Mouse (Mus musculus): ENCODE data around the gene Chrnb1. TPM values are rescaled to one million over a fixed set of nuclear protein-coding genes. Genes with fewer than 3 reads are reported as not detected.

Gene Chrnb1
- 1 to 10 TPM in 3 of 4 experiments, under 1 TPM in 1; 0.49 to 2.2 (median 1.1) TPM for total RNA-seq (2022)

DNA sequence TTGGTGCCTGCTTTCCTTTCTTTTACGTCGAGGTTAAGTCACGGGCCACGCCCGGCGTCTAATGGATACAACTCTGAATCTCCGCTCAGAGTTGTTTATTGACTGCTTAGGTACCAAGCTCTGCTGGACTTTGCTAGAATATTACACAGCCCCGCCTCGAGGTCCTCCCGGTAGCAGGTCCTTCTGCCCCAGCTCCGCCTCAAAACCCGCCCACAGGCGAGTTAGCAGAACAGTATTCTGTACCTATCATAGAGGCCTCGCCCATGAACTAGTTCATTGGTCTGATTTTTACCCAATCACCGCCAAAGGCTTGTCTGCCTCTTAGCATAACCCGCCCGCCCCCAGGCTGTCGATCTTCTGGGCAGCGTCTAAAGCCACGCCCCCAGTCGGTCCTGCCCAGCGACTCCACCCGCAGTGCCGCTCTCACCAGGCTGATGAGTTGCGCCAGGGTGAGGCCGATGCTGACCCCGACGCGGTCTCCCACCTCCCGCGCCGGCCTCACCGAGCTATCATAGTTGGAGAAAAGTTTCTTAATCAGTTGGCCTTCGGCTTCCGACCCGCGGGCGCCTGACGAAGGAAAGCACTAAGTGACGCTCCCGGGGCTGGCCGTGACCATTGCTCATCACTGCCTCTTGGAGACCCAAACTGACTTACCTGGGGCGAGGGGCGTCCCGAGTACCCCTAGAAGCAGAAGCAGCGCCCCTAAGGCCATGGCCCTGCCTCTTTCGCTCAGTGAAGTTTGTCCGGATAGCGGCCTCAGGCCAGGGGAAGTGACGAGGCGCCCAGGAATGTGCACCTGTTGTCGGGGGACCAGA, at the start of gene Chrnb1:
Gene Chrnb1, minus strand, starts transcription at position 776 of the 815 bp plus-strand sequence.
- DNase-seq (ENCODE audit: low spot score in 2 of 2) = peak; percentile 88 to 93

DNA sequence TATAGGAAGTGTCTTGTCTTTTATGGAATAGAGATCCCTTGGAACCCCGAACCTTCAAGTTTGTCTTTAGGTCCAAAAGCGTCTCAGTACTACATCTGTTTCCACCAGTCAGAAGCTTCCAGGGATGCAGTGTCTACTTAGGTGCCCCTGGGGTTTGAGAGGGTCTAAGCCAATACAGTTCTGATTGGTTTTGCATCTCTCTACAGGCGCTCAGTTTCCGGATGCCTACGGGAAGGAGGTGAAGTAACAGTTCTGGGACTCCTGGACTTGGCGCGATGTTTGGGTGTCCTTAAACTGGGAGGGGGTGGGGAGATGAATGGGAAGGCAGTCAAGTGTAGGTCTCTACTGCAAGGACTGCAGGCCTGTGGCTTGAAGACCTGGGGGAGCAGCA, 43.0 kb upstream of the Chrnb1 start:
- no peak for DNase-seq (ENCODE audit: low spot score in 2 of 2)

DNA sequence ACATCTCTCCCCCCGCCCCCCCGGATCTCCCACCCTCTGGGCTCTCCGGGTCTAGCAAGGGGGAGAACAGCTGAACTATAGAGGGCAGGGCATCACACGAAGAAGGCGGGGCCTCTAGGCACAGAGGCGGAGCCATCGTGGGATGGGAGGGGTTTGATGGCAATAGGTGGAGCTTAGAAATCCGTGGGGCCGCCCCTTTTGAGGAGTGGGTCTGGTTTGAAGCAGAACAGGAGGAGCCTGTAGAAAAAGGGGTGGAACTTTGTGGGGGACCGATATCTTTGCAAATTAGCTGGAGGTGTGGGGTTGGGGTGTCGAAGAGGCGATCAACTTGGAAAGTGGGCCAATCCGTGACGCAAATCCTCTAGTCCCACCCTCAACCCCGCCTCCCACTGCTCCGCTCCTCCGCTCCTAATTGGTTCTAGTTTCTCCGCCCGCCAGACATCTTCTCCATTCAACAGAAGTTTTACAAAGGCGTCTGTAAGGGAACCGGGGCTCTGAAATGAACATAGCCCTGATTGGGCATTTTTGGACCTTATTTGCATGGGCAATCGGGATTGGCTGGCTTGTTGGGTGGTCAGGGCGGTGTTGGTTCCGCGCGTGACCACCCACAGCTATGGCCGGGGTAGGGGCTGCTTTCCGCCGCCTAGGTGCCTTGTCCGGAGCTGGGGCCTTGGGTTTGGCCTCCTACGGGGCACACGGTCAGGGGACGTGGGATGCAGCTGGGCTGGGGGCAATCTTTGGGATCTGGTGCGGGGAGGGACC, 42.4 kb upstream of the Chrnb1 start, which contains the start of gene Tmem256:
Gene Tmem256, plus strand, starts transcription at position 563 of the 762 bp plus-strand sequence.
- DNase-seq (ENCODE audit: low spot score in 2 of 2) = peak; percentile 97 to 99

DNA sequence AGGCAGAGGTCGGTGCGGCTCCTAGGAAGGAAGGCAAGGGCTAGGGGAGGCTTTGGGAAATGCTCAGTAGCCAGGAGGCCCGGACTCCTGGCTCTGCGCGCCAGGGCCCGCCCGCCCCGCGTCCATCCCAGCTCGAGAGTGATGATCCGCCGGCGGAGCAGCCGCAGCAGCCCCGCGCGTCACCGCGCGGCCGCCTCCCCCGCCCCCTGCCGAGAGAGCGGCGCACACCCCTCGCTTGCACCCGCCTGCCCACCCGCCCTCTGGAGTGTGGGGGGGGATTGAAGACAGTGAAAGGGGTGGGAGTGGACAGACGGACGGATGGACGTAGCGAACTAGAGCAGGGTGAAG, 41.8 kb upstream of the Chrnb1 start, which contains the start of gene Nlgn2:
Gene Nlgn2, minus strand, starts transcription at position 181 of the 348 bp plus-strand sequence.
- DNase-seq (ENCODE audit: low spot score in 2 of 2) = no peak

DNA sequence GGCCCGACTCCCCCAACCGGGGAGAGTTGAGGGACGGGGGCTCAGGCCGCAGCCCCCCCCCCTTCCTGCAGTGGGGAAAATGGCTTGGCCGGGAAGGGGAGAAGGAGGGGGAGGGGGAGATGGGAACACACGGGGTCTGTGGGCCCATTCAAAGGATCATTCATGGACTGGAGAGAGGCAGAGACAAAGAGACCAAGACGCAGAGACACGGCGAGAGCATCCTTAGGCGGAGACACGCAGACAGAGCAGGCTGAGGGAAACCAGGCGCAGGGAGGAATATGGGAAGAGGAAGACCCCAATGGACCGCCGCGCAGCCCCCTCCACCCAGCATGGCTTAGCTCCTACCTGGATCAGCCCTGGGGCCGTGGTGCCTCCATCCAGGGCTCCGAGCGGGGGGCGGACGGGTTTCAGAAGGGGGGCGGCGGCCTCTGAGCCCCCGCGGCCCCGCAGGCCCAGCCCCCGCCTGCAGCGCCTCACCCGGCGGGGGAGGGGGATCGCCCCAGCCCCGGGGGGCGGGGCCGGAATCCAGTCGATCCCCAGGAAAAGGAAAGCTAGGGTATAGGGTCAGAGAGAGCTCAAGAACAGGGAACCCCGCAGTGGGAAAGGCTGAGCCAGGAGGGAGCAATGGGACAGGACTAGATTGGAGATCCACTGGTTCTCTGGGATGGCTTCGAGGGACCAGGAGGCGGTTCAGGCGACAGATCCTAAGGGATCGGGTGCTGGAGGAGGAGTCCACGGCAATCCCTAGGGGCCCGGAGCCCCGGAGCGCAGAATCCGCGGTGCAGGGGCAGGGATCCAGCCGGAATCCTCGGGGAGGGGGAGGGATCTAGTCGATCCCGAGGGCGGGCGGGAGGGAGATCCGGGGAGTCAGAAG, 41.2 kb upstream of the Chrnb1 start:
- DNase-seq (ENCODE audit: low spot score in 2 of 2) = peak; percentile 31 to 37

DNA sequence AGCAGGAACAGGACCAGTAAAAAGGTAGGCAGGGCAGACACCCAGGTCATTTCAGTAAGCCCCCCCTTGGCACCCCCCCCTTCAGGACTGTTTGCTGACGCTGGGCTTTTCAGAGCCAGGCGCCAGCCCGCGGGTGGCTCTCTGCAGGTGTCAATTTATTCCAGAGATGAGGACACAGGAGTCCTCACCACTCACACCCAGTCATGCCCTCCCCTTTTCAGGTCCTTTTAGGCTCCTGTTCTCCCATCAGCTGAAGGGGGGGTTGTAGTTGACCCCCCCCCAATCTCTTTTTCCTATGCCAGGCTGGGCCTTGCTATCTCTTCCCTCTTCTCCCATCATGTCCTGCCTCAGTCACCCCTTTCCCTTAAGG, 40.2 kb upstream of the Chrnb1 start:
- no peak for DNase-seq (ENCODE audit: low spot score in 2 of 2)

DNA sequence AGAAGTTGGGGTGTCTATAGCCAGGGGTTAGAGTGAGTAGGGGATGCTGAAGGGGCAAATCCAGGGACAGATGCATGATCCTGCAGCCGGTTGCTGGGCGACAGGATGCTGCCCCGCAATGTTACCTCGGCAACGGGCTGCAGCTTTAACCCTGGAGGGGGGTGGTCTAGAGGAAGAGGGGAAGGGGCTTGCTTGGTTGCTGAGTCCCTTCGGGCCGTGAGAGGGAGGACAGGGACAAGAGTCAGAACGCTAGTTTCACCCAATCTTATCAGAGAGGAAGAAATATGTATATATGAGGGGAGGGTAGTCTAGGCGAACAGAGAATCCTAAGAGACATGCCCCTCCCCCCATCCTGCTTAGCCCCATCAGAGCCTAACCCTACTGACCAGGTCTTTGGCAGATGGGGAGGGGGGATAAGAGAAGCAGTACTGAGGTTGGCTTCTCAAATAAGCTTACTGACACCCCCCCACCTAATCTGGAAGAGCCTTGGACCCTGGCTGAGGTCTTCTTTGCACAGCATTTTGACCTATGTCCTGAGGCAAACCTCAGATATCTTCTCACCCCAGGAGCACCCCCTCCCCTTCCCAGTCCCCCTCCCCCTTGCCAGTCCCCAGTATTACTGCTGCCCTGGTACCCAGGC, 39.7 kb upstream of the Chrnb1 start:
- DNase-seq (ENCODE audit: low spot score in 2 of 2) = no peak

DNA sequence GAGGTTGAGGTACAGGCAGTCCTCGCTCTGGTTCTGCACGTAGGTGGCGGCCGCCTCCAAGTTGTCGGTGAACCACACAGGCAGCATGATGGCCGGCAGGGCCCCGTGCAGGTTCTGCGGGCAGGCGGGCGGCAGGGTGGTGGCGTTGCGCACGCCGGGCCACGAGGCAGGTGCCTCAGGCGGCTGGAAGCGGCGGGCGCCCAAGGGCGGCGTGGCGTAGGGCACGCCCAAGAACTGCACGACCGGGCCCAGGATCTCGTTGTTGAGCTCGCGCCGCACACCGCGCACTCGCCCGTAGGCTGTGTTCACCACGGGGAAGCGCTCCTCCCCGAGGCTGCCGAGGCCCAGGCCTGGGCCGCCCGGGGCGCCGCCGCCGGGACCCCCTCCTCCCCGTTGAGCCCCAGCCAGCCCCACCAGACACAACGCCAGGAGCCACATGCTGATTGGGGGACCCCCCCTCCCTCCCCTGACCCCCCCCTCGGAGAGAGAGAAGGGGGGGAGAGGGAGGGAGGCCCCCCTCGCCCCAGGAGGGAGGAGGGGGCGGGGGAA, 38.3 kb upstream of the Chrnb1 start:
- DNase-seq (ENCODE audit: low spot score in 2 of 2) = no peak

DNA sequence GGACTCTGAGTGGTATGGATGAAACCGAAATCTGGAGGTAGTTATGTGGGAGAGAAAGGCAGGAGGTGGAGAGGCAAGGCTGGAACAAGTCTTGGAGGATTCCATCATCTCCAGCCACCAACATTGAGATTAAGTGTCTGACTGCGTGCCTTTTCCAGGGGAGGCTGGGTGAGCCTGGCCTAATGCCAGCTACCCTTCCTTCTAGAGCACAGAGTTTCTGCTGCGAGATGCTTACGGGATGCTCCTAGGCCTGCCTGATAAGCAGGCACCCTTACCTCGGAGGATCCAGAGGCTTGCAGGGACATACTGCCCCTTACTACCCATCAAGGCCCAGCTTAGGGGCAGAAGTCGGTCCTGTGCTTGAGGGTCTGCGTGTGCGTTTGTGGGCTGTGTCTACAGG, 37.8 kb upstream of the Chrnb1 start:
- no peak for DNase-seq (ENCODE audit: low spot score in 2 of 2)

DNA sequence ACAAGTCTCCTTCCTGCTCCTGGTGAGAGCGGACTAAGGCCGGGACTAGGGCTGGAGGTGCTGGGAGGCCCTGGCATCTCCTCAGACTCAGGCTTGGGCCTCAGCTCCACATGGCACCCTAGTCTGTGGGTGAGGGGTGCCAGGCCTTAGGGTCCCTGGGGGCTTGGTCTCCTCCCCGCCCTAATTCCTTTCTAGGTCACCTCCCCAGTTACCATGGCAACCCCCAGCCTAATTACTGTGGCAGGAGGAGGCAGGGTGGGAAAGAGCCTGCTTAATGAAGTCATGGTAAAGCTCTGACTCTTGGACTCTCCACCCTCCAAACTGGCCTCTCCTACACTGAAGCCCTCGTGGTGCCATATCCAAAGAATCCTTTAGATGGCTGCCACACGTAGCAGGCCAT, 33.1 kb upstream of the Chrnb1 start:
- no peak for DNase-seq (ENCODE audit: low spot score in 2 of 2)

DNA sequence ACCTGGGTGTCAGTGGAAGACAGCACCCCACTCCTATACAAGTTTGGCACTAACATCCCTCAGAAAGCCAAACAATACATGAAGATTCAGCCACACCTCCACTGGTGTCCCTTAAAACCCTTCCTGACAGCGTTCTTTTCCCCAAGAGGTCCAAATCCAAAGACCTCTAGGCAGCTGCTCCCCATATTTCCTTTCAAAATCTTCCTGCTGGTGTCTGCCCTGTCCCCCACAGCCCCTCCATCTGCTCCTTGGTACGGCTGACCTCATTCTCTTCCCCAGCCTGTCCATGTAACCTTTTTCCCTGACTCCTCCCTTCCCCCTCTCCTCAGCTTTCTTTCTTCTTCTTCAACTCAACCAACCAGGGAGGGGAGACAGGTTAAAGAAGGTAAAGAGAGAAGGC, 27.7 kb upstream of the Chrnb1 start:
- DNase-seq (ENCODE audit: low spot score in 2 of 2) = no peak

DNA sequence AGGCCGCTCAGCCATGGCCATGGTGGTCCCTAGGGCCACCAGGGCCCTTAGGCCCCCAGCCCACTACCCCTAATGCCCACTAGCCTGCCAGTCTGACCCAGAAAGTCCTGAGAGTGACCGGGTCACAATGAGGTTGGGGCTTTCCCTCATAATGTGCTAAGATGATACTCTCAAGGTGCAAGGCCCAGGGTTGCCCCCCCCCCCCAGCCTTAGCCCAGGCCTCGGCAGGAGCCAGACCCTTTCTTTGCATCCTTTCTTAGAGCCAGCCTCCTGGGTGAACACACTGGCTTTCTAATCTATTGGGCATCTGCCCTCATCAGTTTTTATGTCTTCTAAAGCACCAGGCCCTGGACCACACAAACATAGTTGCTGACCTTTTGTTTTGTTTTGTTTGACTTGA, 26.3 kb upstream of the Chrnb1 start, which contains the start of gene Spem1:
Gene Spem1, minus strand, starts transcription at position 101 of the 400 bp plus-strand sequence.
- no peak for DNase-seq (ENCODE audit: low spot score in 2 of 2)

DNA sequence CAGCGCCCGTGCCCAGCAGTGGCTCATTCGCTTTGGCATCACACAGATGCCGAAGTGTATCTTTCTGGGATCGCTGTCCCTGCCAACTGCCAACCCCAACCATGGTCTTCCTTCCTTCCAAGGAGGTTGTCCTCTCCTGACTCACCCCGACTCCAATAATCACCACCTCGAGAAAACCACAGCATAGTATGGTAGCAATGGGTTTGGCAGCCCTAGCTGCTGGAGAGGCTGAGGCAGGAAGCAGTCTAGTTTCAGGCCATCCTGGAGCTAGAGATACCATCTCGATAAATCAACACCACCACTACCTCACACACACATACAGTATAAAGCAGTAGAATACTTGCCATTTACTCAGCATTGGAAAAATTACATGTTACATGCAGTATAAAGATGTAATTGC, 23.1 kb upstream of the Chrnb1 start:
- DNase-seq (ENCODE audit: low spot score in 2 of 2) = no peak

DNA sequence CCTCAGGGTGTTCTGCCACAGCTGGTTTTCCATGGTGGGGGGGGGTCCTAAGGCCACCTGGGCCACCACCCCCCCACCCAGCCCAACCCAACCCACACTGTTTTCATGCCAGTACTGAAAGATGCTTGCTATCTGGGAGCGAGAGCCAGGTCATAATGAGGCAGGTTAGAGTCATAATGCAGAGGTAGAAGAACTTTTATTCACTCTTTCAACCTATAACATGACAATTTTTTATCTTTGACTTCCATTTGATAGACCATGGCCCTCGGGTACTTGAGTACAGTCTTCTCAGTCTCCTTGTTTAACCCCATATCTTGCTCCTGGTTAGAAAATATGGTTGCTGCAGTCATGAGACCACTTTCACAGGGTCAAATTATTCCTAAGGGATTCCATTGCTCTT, 22.6 kb upstream of the Chrnb1 start, which contains the start of gene Spem2:
Gene Spem2, minus strand, starts transcription at position 101 of the 400 bp plus-strand sequence.
- no peak for DNase-seq (ENCODE audit: low spot score in 2 of 2)

DNA sequence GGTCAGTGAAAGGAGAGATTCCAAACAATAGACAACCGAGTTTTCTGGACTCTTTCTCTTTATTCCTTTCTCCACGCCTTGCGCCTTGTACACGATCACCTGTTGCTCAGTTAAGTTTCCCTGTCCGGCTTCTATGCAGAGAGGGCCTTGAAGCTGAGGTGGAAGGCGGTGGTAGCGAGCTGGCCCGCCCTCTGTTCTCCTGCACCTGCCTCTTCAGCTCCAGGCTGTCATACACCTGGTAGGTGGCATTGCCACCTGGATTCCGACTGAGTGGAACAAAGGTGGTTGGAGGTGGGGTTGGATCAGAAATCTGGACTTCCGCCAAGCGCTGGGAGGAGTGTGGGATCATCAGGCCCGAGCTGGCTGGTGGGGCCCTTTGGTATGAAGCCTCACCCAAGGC, 20.8 kb upstream of the Chrnb1 start:
- no peak for DNase-seq (ENCODE audit: low spot score in 2 of 2)

DNA sequence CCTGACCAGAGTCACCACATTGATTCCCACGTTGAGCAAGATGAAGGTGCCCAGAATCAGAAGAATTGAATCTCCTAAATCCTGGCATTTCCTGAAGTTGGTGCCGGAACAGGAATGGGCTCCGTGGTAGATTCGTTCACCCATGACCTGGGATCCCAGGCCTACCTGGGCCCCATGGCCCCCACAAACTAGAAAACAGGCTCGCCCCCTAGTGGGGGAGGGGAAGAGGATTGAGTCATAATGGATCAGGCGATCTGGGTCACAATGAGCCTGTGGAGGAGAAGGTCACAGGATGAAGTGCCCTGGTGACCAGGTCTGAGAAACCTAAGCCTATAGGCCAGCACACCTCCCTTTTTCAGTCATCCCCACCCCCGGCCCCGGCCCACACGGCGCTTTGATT, 19.4 kb upstream of the Chrnb1 start, which contains the start of gene Gm39566:
Gene Gm39566, minus strand, starts transcription at position 144 of the 400 bp plus-strand sequence.
- no peak for DNase-seq (ENCODE audit: low spot score in 2 of 2)

DNA sequence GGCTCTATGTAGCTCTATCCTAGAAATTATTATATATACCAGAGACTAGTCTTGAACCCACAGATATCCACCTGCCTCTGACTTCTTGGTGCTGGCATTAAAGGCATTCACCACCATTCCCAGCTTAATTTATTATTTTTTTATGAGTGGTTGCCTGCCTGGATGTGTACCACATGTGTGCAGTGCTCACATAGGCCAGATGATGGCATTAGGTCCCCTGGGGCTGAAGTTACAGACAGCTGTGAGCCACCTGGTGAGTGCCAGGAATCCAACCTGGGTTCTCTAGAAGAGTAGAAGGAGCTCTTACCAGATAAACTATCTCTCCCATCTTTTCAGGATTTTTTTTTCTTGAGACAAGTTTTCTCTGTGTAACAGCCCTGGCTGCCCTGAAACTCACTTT, 14.5 kb upstream of the Chrnb1 start:
- no peak for DNase-seq (ENCODE audit: low spot score in 2 of 2)

DNA sequence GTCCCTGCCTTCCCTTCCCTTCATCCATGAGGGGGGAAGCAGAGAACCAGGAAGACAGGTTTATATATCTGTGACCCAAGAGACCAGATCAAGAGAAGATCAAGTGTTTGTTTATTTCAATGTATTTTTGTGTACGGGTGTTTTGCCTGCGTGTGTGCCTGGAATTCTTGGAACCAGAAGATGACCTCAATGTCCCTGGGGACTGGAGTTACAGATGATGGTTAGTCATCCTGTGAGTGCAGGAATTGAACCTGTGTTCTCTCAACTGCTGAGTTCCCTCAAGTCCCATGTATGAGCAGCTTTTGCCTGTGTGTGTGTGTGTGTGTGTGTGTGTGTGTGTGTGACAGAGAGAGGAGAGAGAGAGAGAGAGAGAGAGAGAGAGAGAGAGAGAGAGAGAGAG, 11.9 kb upstream of the Chrnb1 start:
- no peak for DNase-seq (ENCODE audit: low spot score in 2 of 2)

DNA sequence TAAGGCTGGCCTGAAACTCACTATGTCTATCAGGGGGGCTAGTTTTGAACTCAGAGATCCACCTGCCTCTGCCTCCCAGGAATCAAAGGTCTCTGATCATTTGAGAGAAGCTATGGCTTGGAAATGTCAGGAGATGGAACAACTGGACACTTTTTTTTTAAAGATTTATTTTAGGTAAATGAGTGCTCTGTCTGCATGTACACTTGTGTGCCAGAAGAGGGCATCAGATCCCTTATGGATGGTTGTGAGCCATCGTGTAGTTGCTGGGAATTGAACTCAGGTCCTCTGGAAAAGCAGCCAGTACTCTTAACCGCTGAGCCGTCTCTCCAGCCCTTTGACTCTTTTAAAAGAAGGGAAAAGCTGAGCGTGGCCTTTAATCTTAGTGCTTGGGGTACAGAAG, 10.6 kb upstream of the Chrnb1 start:
- no peak for DNase-seq (ENCODE audit: low spot score in 2 of 2)
